Mouse (Mus musculus): ENCODE measurements around the gene Ncl. TPM values are rescaled to one million over a fixed set of nuclear protein-coding genes. Genes with fewer than 3 reads are reported as not detected.

Ncl gene
- 202 and 210 TPM in 2 replicates for polyA plus RNA-seq (2015; fragmentation: Nextera tagmentation; extraction: Ambion mirVana)

DNA sequence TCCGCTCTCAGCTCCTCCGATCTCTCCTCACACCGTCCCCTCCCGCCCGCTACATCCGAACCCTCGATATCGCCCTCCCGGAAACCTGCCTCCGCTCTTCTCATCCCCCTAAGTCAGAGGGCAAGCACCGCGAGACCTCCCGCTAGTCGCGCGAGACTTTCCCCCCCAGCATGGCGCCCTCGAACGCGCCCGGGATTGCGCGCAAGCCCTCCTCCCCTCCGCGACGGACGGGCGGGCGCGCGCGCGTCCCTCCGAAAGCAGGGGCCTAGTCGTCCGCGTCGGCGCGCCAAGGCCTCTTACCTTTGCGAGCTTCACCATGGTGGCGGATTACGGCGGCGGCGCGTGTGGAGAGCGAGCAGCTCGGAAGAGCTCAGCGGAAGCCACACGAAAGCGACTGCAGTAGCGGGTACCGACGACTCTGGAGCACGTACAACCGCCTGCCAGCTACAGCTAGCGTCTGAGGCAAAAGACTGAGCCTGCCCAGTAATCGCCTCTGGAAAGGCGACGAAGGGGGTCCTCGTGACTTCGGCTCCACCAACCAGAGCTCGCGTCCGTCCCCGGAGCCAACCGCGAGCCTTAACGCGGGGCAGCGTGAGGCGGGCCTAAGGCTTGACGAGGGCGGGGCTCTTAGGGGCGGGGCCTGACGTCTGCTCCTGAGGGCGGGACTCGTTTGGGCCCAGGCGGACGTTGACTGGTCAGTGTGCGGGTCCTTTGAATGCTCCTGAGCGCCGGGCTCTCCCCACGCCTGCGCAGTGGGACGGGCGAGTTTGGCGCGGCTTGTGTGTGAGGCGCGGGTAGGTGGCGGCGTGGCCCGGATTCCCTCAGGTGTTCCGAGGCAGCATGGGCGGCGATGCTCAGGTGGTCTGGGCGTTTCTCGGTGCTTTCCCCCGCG lies at the start of gene Ncl:
TSS of gene Ncl (minus strand) at position 495 of the 892 bp plus-strand sequence.
- peaks cover 26% of the 10 kb centered on the region for H3K4me1 ChIP-seq (replicated peaks)
- H3K27ac ChIP-seq (replicated peaks), result peak within 1 kb of the TSS; percentile 97
- H3K27me3 ChIP-seq, result no peaks in the 10 kb centered on the region
- H3K9me3 ChIP-seq, result no peaks in the 10 kb centered on the region
- peak within 1 kb of the TSS; percentile 85 for H3K4me2 ChIP-seq
- peak within 1 kb of the TSS; percentile 76 for H3K9ac ChIP-seq
- peak; percentile 98 for ATAC-seq (ENCODE audit: low FRiP score, low read depth)
- H3K4me3 ChIP-seq, result peak within 1 kb of the TSS; percentile 72
- H3K36me3 ChIP-seq, result peaks cover 34% of the 10 kb centered on the region
- WGBS, result under 1% methylated on average over 102 of the region's 102 CpGs

DNA sequence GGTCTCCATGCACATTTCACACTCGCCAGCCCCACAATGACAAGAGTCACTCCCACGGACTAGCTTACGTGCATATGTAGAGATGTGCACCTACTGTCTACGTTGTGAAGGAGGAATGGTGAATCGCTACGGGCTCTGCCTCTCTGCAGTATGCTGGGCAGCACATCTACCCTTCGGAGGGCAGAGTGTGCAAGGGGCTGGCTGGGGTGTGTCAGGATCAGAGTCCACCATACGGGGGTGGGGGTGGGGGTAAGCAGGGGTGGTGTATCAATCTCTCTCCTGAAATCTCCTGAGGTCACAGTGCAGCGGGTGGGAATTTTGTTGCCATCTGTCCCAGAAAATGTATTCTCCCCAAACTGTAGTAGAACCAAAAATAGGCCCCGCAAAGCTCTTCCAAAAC lies 49.3 kb upstream of the Ncl start:
- no peak for ATAC-seq (ENCODE audit: low FRiP score, low read depth)
- 73% methylated on average over 10 of the region's 10 CpGs for WGBS

GRCm38 (mm10) chr1:86406914-86407313 lies 47.7 kb upstream of the Ncl start:
- WGBS, result 56% methylated on average over 8 of the region's 8 CpGs
- Histone ChIP-seq H3K9ac (no peak overlapping the region), H3K27me3 (no peaks in the 10 kb centered on the region), H3K27ac (replicated peaks) (0 out of 2 replicates have a peak overlapping the region, but pooled peaks have one; percentile 33), H3K4me1 (replicated peaks) (no peaks in the 10 kb centered on the region), H3K4me3 (no peak overlapping the region), H3K9me3 (no peaks in the 10 kb centered on the region), H3K36me3 (no peaks in the 10 kb centered on the region), H3K4me2 (no peak overlapping the region)
- no peak for ATAC-seq (ENCODE audit: low FRiP score, low read depth)

More for the DNA sequence above, 49.3 kb upstream of the Ncl start:
- Histone ChIP-seq H3K4me1 (replicated peaks) (no peaks in the 10 kb centered on the region), H3K9me3 (no peaks in the 10 kb centered on the region), H3K9ac (no peak overlapping the region), H3K4me3 (no peak overlapping the region), H3K4me2 (no peak overlapping the region), H3K27ac (replicated peaks) (no peak overlapping the region), H3K27me3 (no peaks in the 10 kb centered on the region), H3K36me3 (no peaks in the 10 kb centered on the region)

- 85% methylated on average over 4 of the region's 4 CpGs for WGBS
- ATAC-seq (ENCODE audit: low FRiP score, low read depth), result no peak
- Histone ChIP-seq H3K27me3 (no peaks in the 10 kb centered on the region), H3K4me3 (no peak overlapping the region), H3K4me2 (no peak overlapping the region), H3K9ac (no peak overlapping the region), H3K9me3 (no peaks in the 10 kb centered on the region), H3K27ac (replicated peaks) (0 out of 2 replicates have a peak overlapping the region, but pooled peaks have one; percentile 33), H3K36me3 (no peaks in the 10 kb centered on the region), H3K4me1 (replicated peaks) (no peaks in the 10 kb centered on the region)
Measured at GRCm38 (mm10) chr1:86406313-86406712, 47.1 kb upstream of the Ncl start.

GRCm38 (mm10) chr1:86404834-86405233 lies 45.6 kb upstream of the Ncl start:
- no peak for ATAC-seq (ENCODE audit: low FRiP score, low read depth)
- 56% methylated on average over 5 of the region's 5 CpGs for WGBS
- H3K36me3 ChIP-seq, result no peaks in the 10 kb centered on the region
- no peak overlapping the region for H3K9ac ChIP-seq
- H3K9me3 ChIP-seq, result no peaks in the 10 kb centered on the region
- no peak overlapping the region for H3K27ac ChIP-seq (replicated peaks)
- H3K27me3 ChIP-seq, result no peaks in the 10 kb centered on the region
- no peak overlapping the region for H3K4me2 ChIP-seq
- H3K4me1 ChIP-seq (replicated peaks), result no peaks in the 10 kb centered on the region
- H3K4me3 ChIP-seq, result no peak overlapping the region

- H3K4me1 ChIP-seq (replicated peaks), result no peaks in the 10 kb centered on the region
- no peaks in the 10 kb centered on the region for H3K36me3 ChIP-seq
- no peak overlapping the region for H3K4me3 ChIP-seq
- no peak overlapping the region for H3K9ac ChIP-seq
- H3K4me2 ChIP-seq, result no peak overlapping the region
- WGBS, result 86% methylated on average over 8 of the region's 8 CpGs
- H3K9me3 ChIP-seq, result no peaks in the 10 kb centered on the region
- ATAC-seq (ENCODE audit: low FRiP score, low read depth), result no peak
- no peaks in the 10 kb centered on the region for H3K27me3 ChIP-seq
- H3K27ac ChIP-seq (replicated peaks), result no peak overlapping the region
Measured at GRCm38 (mm10) chr1:86400096-86400754, 41.0 kb upstream of the Ncl start.

DNA sequence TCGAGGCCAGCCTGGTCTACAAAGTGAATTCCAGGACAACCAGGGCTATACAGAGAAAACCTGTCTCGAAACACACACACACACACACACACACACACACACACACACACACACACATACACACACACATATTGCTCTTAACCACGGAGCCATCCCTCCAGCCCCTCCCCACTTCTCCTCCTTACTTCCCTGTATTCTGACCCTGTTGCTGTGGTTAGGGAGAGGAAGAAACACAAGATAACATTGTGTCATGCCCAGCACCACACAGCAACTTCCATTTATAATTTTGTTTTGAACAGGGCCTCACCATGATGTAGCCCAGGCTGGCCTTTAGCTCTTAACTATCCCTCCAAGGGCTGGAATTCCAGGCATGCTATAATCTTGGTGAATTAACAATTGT lies 40.1 kb upstream of the Ncl start:
- no peak overlapping the region for H3K4me2 ChIP-seq
- H3K9ac ChIP-seq, result no peak overlapping the region
- H3K4me1 ChIP-seq (replicated peaks), result no peaks in the 10 kb centered on the region
- no peaks in the 10 kb centered on the region for H3K9me3 ChIP-seq
- H3K4me3 ChIP-seq, result no peak overlapping the region
- H3K27me3 ChIP-seq, result no peaks in the 10 kb centered on the region
- ATAC-seq (ENCODE audit: low FRiP score, low read depth), result no peak
- H3K36me3 ChIP-seq, result no peaks in the 10 kb centered on the region
- H3K27ac ChIP-seq (replicated peaks), result no peak overlapping the region
- 81% methylated on average over 3 of the region's 3 CpGs for WGBS

- no peak overlapping the region for H3K4me3 ChIP-seq
- H3K9me3 ChIP-seq, result no peaks in the 10 kb centered on the region
- 73% methylated on average over 7 of the region's 7 CpGs for WGBS
- H3K4me2 ChIP-seq, result no peak overlapping the region
- H3K9ac ChIP-seq, result no peak overlapping the region
- H3K27ac ChIP-seq (replicated peaks), result no peak overlapping the region
- no peaks in the 10 kb centered on the region for H3K4me1 ChIP-seq (replicated peaks)
- no peak for ATAC-seq (ENCODE audit: low FRiP score, low read depth)
- no peaks in the 10 kb centered on the region for H3K27me3 ChIP-seq
- no peaks in the 10 kb centered on the region for H3K36me3 ChIP-seq
Measured at GRCm38 (mm10) chr1:86398222-86398621, 39.0 kb upstream of the Ncl start.

- no peak overlapping the region for H3K4me3 ChIP-seq
- H3K27me3 ChIP-seq, result no peaks in the 10 kb centered on the region
- no peak for ATAC-seq (ENCODE audit: low FRiP score, low read depth)
- H3K36me3 ChIP-seq, result no peaks in the 10 kb centered on the region
- H3K9me3 ChIP-seq, result no peaks in the 10 kb centered on the region
- no peaks in the 10 kb centered on the region for H3K4me1 ChIP-seq (replicated peaks)
- H3K9ac ChIP-seq, result no peak overlapping the region
- H3K27ac ChIP-seq (replicated peaks), result no peak overlapping the region
- WGBS, result 80% methylated on average over 8 of the region's 8 CpGs
- no peak overlapping the region for H3K4me2 ChIP-seq
Measured at GRCm38 (mm10) chr1:86397621-86398020, 38.4 kb upstream of the Ncl start.

GRCm38 (mm10) chr1:86395897-86396296 lies 36.7 kb upstream of the Ncl start:
- 74% methylated on average over 7 of the region's 7 CpGs for WGBS

GRCm38 (mm10) chr1:86394246-86394645 lies 35.0 kb upstream of the Ncl start:
- ATAC-seq (ENCODE audit: low FRiP score, low read depth), result no peak
- H3K9me3 ChIP-seq, result no peaks in the 10 kb centered on the region
- H3K4me3 ChIP-seq, result no peak overlapping the region
- H3K4me1 ChIP-seq (replicated peaks), result no peaks in the 10 kb centered on the region
- WGBS, result 87% methylated on average over 3 of the region's 3 CpGs
- H3K36me3 ChIP-seq, result no peaks in the 10 kb centered on the region
- H3K27me3 ChIP-seq, result no peaks in the 10 kb centered on the region
- no peak overlapping the region for H3K4me2 ChIP-seq
- H3K9ac ChIP-seq, result no peak overlapping the region
- H3K27ac ChIP-seq (replicated peaks), result no peak overlapping the region

More at GRCm38 (mm10) chr1:86395897-86396296, 36.7 kb upstream of the Ncl start:
- H3K9ac ChIP-seq, result no peak overlapping the region
- no peak for ATAC-seq (ENCODE audit: low FRiP score, low read depth)
- H3K27ac ChIP-seq (replicated peaks), result no peak overlapping the region
- no peak overlapping the region for H3K4me3 ChIP-seq
- no peaks in the 10 kb centered on the region for H3K36me3 ChIP-seq
- H3K4me1 ChIP-seq (replicated peaks), result no peaks in the 10 kb centered on the region
- no peaks in the 10 kb centered on the region for H3K27me3 ChIP-seq
- no peak overlapping the region for H3K4me2 ChIP-seq
- H3K9me3 ChIP-seq, result no peaks in the 10 kb centered on the region

DNA sequence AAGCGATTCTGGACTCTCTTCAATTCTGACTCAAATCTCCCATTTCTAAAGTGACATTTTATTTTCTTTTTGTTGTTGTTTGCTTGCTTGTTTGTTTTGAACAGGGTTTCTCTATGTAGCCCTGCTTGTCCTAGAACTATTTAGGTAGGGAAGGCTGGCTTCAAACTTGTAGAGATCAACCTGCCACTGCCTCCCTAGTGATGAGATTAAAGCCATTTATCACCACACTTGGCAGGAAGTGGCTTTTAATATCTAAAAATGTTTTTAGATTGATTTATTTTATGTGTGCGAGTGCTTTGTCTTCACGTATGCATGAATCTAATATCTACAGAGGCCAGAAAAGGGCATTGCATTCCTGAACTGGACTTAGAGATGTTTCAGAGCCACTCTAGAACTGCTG lies 34.0 kb upstream of the Ncl start:
- Histone ChIP-seq H3K27me3 (no peaks in the 10 kb centered on the region), H3K27ac (replicated peaks) (no peak overlapping the region), H3K9me3 (no peaks in the 10 kb centered on the region), H3K4me2 (no peak overlapping the region), H3K4me1 (replicated peaks) (no peaks in the 10 kb centered on the region), H3K36me3 (no peaks in the 10 kb centered on the region), H3K9ac (no peak overlapping the region), H3K4me3 (no peak overlapping the region)
- WGBS, result 90% methylated on average over 3 of the region's 3 CpGs
- ATAC-seq (ENCODE audit: low FRiP score, low read depth), result no peak

All from hindbrain, embryonic 15.5 days (tissue).